Mouse (Mus musculus) G1E (cell line): ENCODE measurements around the gene Tcp11l2.

Experiments
- CTCF ChIP-seq: IDR thresholded peaks from 2 replicates; pipeline ENCODE4 v1.5.1; 2012; ENCODE audit warnings: low read depth, low read length, inconsistent platforms, mixed read lengths
- GATA1 ChIP-seq: IDR thresholded peaks from 2 replicates; pipeline ENCODE4 v1.6.1; 2012; ENCODE audit warnings: borderline replicate concordance, low read length, inconsistent platforms, mixed read lengths
- GATA2 ChIP-seq: IDR thresholded peaks from 2 replicates; pipeline ENCODE4 v1.6.1; 2012; ENCODE audit warnings: low read depth, low read length, inconsistent platforms, borderline replicate concordance
- POLR2AphosphoS5 ChIP-seq: IDR thresholded peaks from 2 replicates; pipeline ENCODE4 v1.6.1; 2012; ENCODE audit warnings: low read depth, low read length, inconsistent platforms; ENCODE audit not compliant: insufficient replicate concordance

- no peak for TF ChIP-seq CTCF
- TF ChIP-seq GATA1: no peak
- no peak for TF ChIP-seq GATA2
- TF ChIP-seq POLR2AphosphoS5: no peak
Observed at GRCm38 (mm10) chr10:84535859-84536258, 40.6 kb upstream of the Tcp11l2 start.
